Mouse (Mus musculus) olfactory bulb, adult 2 months (tissue): ENCODE results near the gene Anks1.

ENCODE experiments used
- CTCF ChIP-seq: fragments of 200-500 bp; IDR thresholded peaks from 2 replicates; pipeline ENCODE4 v1.5.1; 2012; ENCODE audit warnings: low read depth, mild to moderate bottlenecking, low read length, moderate library complexity; ENCODE audit not compliant: insufficient read depth
- POLR2A ChIP-seq: fragments of 200-500 bp; IDR thresholded peaks from 2 replicates; pipeline ENCODE4 v1.6.1; 2012; ENCODE audit warnings: mild to moderate bottlenecking, low read depth, low read length, moderate library complexity; ENCODE audit not compliant: insufficient read depth

GRCm38 (mm10) chr17:27964607-27965006 is 55.5 kb downstream of the Anks1 start:
- TF ChIP-seq CTCF (no peak), POLR2A (no peak)
